Mouse (Mus musculus): ENCODE data around the gene Ptprcap.

The Ptprcap gene

GRCm38 (mm10) chr19:4194776-4195650 lies 41.6 kb downstream of the Ptprcap start:
- DNase-seq (ENCODE audit: low spot score): no peak

GRCm38 (mm10) chr19:4196048-4196447 lies 42.6 kb downstream of the Ptprcap start:
- no peak for DNase-seq (ENCODE audit: low spot score)

GRCm38 (mm10) chr19:4196548-4196947 lies 43.1 kb downstream of the Ptprcap start:
- DNase-seq (ENCODE audit: low spot score): no peak

- no peak for DNase-seq (ENCODE audit: low spot score)
These were observed 43.8 kb downstream of the Ptprcap start for GRCm38 (mm10) chr19:4197180-4197579.

- peak; percentile 92 for DNase-seq (ENCODE audit: low spot score)
These were observed 48.0 kb downstream of the Ptprcap start, which contains the start of gene Rad9a for GRCm38 (mm10) chr19:4201291-4201909. TSS of gene Rad9a (minus strand) at chr19:4201662.

GRCm38 (mm10) chr19:4202149-4202548 lies 48.7 kb downstream of the Ptprcap start:
- no peak for DNase-seq (ENCODE audit: low spot score)

GRCm38 (mm10) chr19:4203148-4203547 lies 49.7 kb downstream of the Ptprcap start:
- no peak for DNase-seq (ENCODE audit: low spot score)

GRCm38 (mm10) chr19:4203604-4204326 lies 50.4 kb downstream of the Ptprcap start:
- no peak for DNase-seq (ENCODE audit: low spot score)

- DNase-seq (ENCODE audit: low spot score): no peak
These were observed 51.5 kb downstream of the Ptprcap start for GRCm38 (mm10) chr19:4204889-4205288.

All from urinary bladder, postnatal 25 days (tissue).